Mouse (Mus musculus): ENCODE measurements around the gene Hdac1.

DNA sequence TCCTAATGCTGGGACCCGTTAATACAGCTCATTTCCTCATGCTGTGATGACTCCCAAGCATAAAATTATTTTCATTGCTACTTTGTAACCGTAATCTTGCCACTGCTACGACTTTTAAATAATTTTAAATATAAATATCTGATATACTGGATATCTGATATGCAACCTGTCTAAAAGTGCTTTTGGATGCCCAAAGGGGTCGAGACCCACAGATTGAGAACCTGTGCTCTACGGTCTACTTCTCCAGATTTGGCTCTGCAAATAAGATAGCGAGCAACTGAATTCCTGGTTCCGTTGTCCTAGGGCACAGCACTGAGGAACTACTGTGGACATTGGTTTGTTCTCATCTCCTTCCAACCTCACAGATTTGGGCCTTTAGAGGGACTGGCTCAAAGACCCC lies 35.2 kb upstream of the Hdac1 start:
- TF ChIP-seq POLR2A (IDR thresholded peaks at IDR 0.05; ENCODE audit: borderline replicate concordance, control insufficient read depth, low read depth, low read length): no peak
- TF ChIP-seq CTCF (IDR thresholded peaks at IDR 0.05; ENCODE audit: control insufficient read depth, insufficient read depth, low read length): no peak

Measured in bone marrow, adult 2 months (tissue).